Mouse (Mus musculus): ENCODE data around the gene Ppp6r2. TPM values are rescaled to one million over a fixed set of nuclear protein-coding genes. Genes with fewer than 3 reads are reported as not detected.

Gene Ppp6r2
- total and polyA plus RNA-seq, 3 experiments: 8.7 to 14.7 (median 10.3) TPM

GRCm38 (mm10) chr15:89322670-89323522 is 111.5 kb downstream of the Ppp6r2 start, which contains the start of gene Adm2:
Gene Adm2 (plus strand): TSS chr15:89322720.
- in situ Hi-C loops (cut with MboI; ENCODE audit: low pct_ligation_motif_present, low pct_unique_long_range_greater_than_20kb, low sequenced_read_pairs) (no loop called here), dilution Hi-C loops (cut with MboI; ENCODE audit: extremely low pct_ligation_motif_present, extremely low pct_unique_long_range_greater_than_20kb, low sequenced_read_pairs) (no loop called here)
- H3K9me3 ChIP-seq (replicated peaks; ENCODE audit: low read length): no peaks in the 10 kb centered on the region
- no peaks in the 10 kb centered on the region for H3K27me3 ChIP-seq (replicated peaks)
- H3K36me3 ChIP-seq (replicated peaks in 1 of 2; ENCODE audit: control insufficient read depth in 1 of 2, insufficient read depth in 1 of 2, low read length in 1 of 2): no peaks in the 10 kb centered on the region
- H3K79me2 ChIP-seq (replicated peaks; ENCODE audit: control insufficient read depth, extremely low read depth, insufficient read depth, poor library complexity, severe bottlenecking): no peaks in the 10 kb centered on the region
- H3K9ac ChIP-seq (ENCODE audit: insufficient read depth, low read depth): peak within 1 kb of the TSS; percentile 64
- H3K4me3 ChIP-seq (replicated peaks in 1 of 3; ENCODE audit: low read depth in 2 of 3, low read length in 2 of 3, poor library complexity in 1 of 3): peak within 1 kb of the TSS; percentile 18 to 48 (median 26)
- DNase-seq (ENCODE audit: extremely low read depth): no peak
- H3K27ac ChIP-seq (ENCODE audit: insufficient read depth, low read depth): no peak within 1 kb of the TSS
- H3K4me2 ChIP-seq (ENCODE audit: insufficient read depth, low read depth, poor library complexity, severe bottlenecking): peak within 1 kb of the TSS; percentile 48
- peaks cover 16 to 30% of the 10 kb centered on the region in 2 experiments for H3K4me1 ChIP-seq (ENCODE audit: control insufficient read depth in 1 of 2, insufficient read depth in 2 of 2)
- peak; percentile 15; the same call in 1 of the 2 replicates for TF ChIP-seq TCF12 (IDR thresholded peaks at IDR 0.05; ENCODE audit: low read depth, low read length)
- TF ChIP-seq POLR2AphosphoS2 (IDR thresholded peaks at IDR 0.05; ENCODE audit: low read depth, low read length): no peak
- no peak for TF ChIP-seq ZKSCAN1 (IDR thresholded peaks at IDR 0.05; ENCODE audit: borderline replicate concordance, low read depth, low read length)
- TF ChIP-seq IRF4 (IDR thresholded peaks at IDR 0.05; ENCODE audit: low read depth, low read length): no peak
- no peak for TF ChIP-seq MXI1 (IDR thresholded peaks at IDR 0.05; ENCODE audit: low read depth, low read length)
- no peak for TF ChIP-seq KAT2A (IDR thresholded peaks at IDR 0.05; ENCODE audit: insufficient replicate concordance, low read length)
- no peak for TF ChIP-seq USF2 (conservative IDR thresholded peaks at IDR 0.05; ENCODE audit: low read depth, low read length)
- no peak for TF ChIP-seq GABPA (IDR thresholded peaks at IDR 0.05; ENCODE audit: insufficient replicate concordance, low read depth, low read length)
- no peak for TF ChIP-seq NRF1 (IDR thresholded peaks at IDR 0.05; ENCODE audit: low read depth, low read length)
- TF ChIP-seq ETS1 (conservative IDR thresholded peaks at IDR 0.05; ENCODE audit: low read depth, low read length): no peak
- TF ChIP-seq EP300 (IDR thresholded peaks at IDR 0.05; ENCODE audit: low read length): no peak
- TF ChIP-seq MAX (IDR thresholded peaks at IDR 0.05; ENCODE audit: low read length): peak; percentile 15; the same call in 1 of the 2 replicates
- TF ChIP-seq TBP (conservative IDR thresholded peaks at IDR 0.05; ENCODE audit: low read depth, low read length): no peak
- peak; percentile 67; the same call in 1 of the 2 replicates for TF ChIP-seq MYC (IDR thresholded peaks at IDR 0.05; ENCODE audit: low read depth, low read length)
- 0 out of 2 replicates have a peak, but pooled peaks have one; percentile 18 for TF ChIP-seq NELFE (IDR thresholded peaks at IDR 0.05; ENCODE audit: low read depth, low read length)
- TF ChIP-seq ELF1 (IDR thresholded peaks at IDR 0.05; ENCODE audit: low read depth, low read length): no peak
- no peak for TF ChIP-seq SMC3 (IDR thresholded peaks at IDR 0.05; ENCODE audit: low read depth, low read length)

- DNase-seq (ENCODE audit: extremely low read depth): no peak
- Histone ChIP-seq H3K36me3 (replicated peaks in 1 of 2; ENCODE audit: control insufficient read depth in 1 of 2, insufficient read depth in 1 of 2, low read length in 1 of 2) (no peaks in the 10 kb centered on the region), H3K27me3 (replicated peaks) (no peaks in the 10 kb centered on the region), H3K4me2 (ENCODE audit: insufficient read depth, low read depth, poor library complexity, severe bottlenecking) (peak overlapping the region; percentile 48), H3K4me1 (ENCODE audit: control insufficient read depth in 1 of 2, insufficient read depth in 2 of 2) (peaks cover 16 to 28% of the 10 kb centered on the region in 2 experiments), H3K27ac (ENCODE audit: insufficient read depth, low read depth) (no peak overlapping the region), H3K9me3 (replicated peaks; ENCODE audit: low read length) (no peaks in the 10 kb centered on the region), H3K9ac (ENCODE audit: insufficient read depth, low read depth) (peak overlapping the region; percentile 64), H3K4me3 (replicated peaks in 1 of 3; ENCODE audit: low read depth in 2 of 3, low read length in 2 of 3, poor library complexity in 1 of 3) (peak overlapping the region; percentile 18 to 48 (median 26)), H3K79me2 (replicated peaks; ENCODE audit: control insufficient read depth, extremely low read depth, insufficient read depth, poor library complexity, severe bottlenecking) (no peaks in the 10 kb centered on the region)
- TF ChIP-seq GABPA (IDR thresholded peaks at IDR 0.05; ENCODE audit: insufficient replicate concordance, low read depth, low read length) (no peak), MAX (IDR thresholded peaks at IDR 0.05; ENCODE audit: low read length) (no peak), TCF12 (IDR thresholded peaks at IDR 0.05; ENCODE audit: low read depth, low read length) (no peak), USF1 (IDR thresholded peaks at IDR 0.05; ENCODE audit: low read depth, low read length) (no peak), ZNF384 (IDR thresholded peaks at IDR 0.05; ENCODE audit: low read depth, low read length) (no peak), SMC3 (IDR thresholded peaks at IDR 0.05; ENCODE audit: low read depth, low read length) (no peak), NELFE (IDR thresholded peaks at IDR 0.05; ENCODE audit: low read depth, low read length) (no peak), MAZ (IDR thresholded peaks at IDR 0.05; ENCODE audit: low read depth, low read length) (no peak), ELF1 (IDR thresholded peaks at IDR 0.05; ENCODE audit: low read depth, low read length) (no peak), ZMIZ1 (IDR thresholded peaks at IDR 0.05; ENCODE audit: low read depth, low read length) (no peak), RAD21 (IDR thresholded peaks at IDR 0.05; ENCODE audit: low read depth, low read length) (no peak), PAX5 (IDR thresholded peaks at IDR 0.05; ENCODE audit: low read length) (no peak)
- in situ Hi-C loops (cut with MboI; ENCODE audit: low pct_ligation_motif_present, low pct_unique_long_range_greater_than_20kb, low sequenced_read_pairs) (no loop called here), dilution Hi-C loops (cut with MboI; ENCODE audit: extremely low pct_ligation_motif_present, extremely low pct_unique_long_range_greater_than_20kb, low sequenced_read_pairs) (no loop called here)
Observed at GRCm38 (mm10) chr15:89323656-89324055, 112.3 kb downstream of the Ppp6r2 start.
